Mouse (Mus musculus) thymus, postnatal 10 days (tissue): ENCODE results near the gene Lexm.

Source experiments
- DNase-seq, 2 experiments: peaks; one replicate each; pipeline ENCODE4 v3.0.0; 2021; ENCODE audit warnings: low spot score in 2 of 2

The Lexm gene

DNA sequence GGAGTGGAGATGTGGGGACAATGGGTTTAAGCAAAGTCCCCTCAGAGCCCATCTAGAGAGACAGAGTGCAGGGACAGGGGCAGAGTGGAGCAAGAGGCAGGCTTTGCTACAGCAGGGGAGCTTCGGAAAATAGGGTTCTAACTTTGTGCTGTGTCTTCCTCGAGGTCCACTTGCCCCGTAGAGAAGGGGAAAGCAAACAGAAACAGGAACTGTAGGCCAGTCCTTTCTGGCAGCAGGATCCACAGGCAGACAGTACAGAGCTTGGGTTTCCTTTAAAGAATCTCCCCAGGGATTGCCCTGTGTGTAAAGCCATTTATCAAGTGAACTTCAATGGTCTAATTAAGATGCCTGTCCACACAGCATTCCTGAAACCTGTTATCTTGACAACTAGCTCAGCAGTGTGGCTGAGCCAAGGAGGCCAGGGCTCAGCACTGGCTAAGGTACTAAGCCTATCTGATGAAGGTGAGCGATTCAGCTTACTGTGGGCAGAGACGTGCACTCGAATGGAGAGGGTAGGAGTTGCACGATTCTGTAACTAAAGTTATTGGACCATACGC, 71.1 kb downstream of the Lexm start:
- no peak for DNase-seq

DNA sequence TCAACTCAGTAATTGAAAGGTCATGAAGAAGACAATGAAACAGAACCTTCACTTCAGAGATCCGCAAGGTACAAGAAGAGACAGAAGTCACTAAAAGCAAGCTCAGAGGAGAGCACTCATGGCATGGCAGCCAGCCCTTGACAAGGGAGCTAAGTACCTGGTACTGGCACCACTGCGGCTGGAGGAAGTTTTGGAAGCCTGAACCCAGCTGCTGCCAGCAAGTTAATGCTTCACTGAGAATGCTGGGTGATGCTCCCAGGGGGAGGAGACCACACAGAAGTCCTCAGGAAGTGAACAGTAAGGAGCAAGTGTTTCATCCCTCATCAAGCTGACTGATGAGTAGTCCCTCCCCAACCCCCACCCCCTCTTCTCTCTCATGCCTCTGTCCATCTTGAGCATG, 74.8 kb downstream of the Lexm start:
- DNase-seq: no peak

DNA sequence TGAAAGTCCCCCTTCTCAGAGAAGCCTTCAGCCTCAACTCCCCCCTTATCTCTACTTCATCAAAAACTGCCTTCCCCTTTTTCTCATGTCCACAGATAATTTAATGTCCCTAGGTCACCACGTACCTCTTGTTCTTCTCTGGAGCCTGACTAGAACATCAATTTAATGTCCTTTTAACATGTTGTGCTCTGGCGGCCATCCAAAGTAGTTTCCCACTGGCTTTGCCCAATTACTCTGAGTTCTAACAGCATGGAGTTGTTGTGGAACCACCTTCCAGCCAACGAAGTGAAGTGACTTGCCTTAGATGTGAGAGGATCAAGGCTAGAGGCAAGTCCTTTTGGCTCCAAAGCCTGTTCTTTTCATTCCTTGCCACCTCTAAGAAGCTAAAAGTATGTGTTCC, 75.5 kb downstream of the Lexm start:
- no peak for DNase-seq
